Mouse (Mus musculus) G1E (cell line): ENCODE results near the gene Cenpu.

ENCODE experiments used
- CTCF ChIP-seq: IDR thresholded peaks from 2 replicates; pipeline ENCODE4 v1.5.1; 2012; ENCODE audit warnings: low read depth, low read length, inconsistent platforms, mixed read lengths
- GATA1 ChIP-seq: IDR thresholded peaks from 2 replicates; pipeline ENCODE4 v1.6.1; 2012; ENCODE audit warnings: borderline replicate concordance, low read length, inconsistent platforms, mixed read lengths
- POLR2AphosphoS5 ChIP-seq: IDR thresholded peaks from 2 replicates; pipeline ENCODE4 v1.6.1; 2012; ENCODE audit warnings: low read depth, low read length, inconsistent platforms; ENCODE audit not compliant: insufficient replicate concordance
- TAL1 ChIP-seq: conservative IDR thresholded peaks from 2 replicates; pipeline ENCODE4 v1.6.1; 2012; ENCODE audit warnings: low read depth, low read length, inconsistent platforms, mixed read lengths

GRCm38 (mm10) chr8:46612913-46613312 is 61.1 kb downstream of the Cenpu start:
- TF ChIP-seq POLR2AphosphoS5, result no peak
- TF ChIP-seq CTCF, result no peak
- TF ChIP-seq TAL1, result no peak
- no peak for TF ChIP-seq GATA1
